Mouse (Mus musculus) lung, postnatal 4 days (tissue): ENCODE data around the gene Pdia4.
"Not testable (repeated sequence)": the region's sequence is repeated elsewhere in the genome, so short reads cannot be mapped to it uniquely, and the experiment has no call there.

Source experiments
- DNase-seq, 2 experiments: peaks; one replicate each; pipeline ENCODE4 v3.0.0; 2021

The Pdia4 gene

GRCm38 (mm10) chr6:47757849-47758248 lies 55.4 kb downstream of the Pdia4 start:
- DNase-seq: peak; percentile 83 to 84

- not testable (repeated sequence) for DNase-seq
These were observed 55.8 kb downstream of the Pdia4 start for GRCm38 (mm10) chr6:47757429-47757828.

- not testable (repeated sequence) for DNase-seq
These were observed 60.1 kb downstream of the Pdia4 start for GRCm38 (mm10) chr6:47753144-47753543.

GRCm38 (mm10) chr6:47748306-47748705 lies 64.9 kb downstream of the Pdia4 start:
- DNase-seq: peak; percentile 87 to 90

- DNase-seq: not testable (repeated sequence)
These were observed 65.3 kb downstream of the Pdia4 start for GRCm38 (mm10) chr6:47747886-47748285.
